Mouse (Mus musculus) spleen, postnatal 4 days (tissue): ENCODE results near the gene Tlr7.
A peak's percentile ranks its signal among the peaks of the same experiment; 100 is the strongest.
"Not testable (repeated sequence)": the region's sequence is repeated elsewhere in the genome, so short reads cannot be mapped to it uniquely, and the experiment has no call there.

ENCODE experiments used
- DNase-seq, 2 experiments: peaks; one replicate each; pipeline ENCODE4 v3.0.0; 2022; ENCODE audit warnings: low spot score in 2 of 2

Gene Tlr7

DNA sequence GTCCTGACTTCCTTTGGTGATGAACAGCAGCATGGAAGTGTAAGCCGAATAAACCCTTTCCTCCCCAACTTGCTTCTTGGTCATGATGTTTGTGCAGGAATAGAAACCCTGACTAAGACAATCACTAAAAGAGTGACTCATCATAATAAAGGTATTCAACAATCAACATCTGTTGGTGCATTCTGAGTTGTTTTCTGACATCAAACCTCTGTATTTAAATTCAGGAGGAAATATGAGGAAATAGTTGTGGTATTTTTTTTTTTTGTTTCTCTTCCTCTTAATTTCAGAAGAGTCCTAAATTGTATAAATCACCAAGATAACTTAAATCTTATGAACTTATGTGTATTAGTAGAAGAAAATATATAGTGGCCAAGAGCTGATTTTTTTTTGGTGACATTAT is 28.3 kb downstream of the Tlr7 start:
- DNase-seq = not testable (repeated sequence)

DNA sequence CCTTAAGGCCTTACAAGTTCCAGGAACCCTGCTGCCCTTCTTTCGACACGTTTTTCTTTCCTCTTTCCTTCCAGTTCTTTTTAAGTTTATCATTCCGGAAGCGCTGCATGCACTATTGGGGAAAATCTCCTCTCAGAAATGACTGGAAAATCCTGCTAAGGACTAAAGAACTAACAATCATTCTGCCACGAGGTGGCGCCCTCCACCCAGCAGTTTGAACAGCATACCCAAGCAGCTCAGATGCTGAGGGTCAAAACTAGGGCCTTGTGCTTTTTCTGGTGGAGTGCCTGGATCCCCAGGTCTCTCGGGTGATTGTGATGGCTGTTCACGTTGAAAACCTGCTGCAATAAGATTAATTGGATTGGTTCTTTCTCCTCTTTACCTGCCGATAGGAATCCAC is 53.4 kb downstream of the Tlr7 start:
- peak; percentile 34 to 79 for DNase-seq

DNA sequence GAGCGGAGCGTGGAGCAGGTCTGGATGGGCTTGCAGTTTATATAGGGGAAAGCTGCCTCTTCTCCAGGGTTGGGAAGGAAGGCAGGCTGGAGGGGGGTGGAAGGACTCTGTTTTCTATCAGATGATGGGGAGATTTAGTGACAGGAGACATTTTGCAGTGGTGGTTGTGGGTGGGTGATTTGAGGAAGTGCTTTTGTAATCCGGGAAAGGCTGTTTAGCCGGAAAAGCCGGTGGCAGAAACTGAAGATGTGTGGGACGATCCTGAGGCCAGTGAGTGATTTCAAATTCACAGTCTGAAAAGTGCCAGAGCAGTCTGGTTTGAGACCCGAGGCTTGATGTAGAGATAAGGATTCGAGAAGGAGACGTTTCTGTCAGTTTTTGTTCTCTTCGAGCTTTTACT is 53.8 kb downstream of the Tlr7 start:
- DNase-seq = no peak

DNA sequence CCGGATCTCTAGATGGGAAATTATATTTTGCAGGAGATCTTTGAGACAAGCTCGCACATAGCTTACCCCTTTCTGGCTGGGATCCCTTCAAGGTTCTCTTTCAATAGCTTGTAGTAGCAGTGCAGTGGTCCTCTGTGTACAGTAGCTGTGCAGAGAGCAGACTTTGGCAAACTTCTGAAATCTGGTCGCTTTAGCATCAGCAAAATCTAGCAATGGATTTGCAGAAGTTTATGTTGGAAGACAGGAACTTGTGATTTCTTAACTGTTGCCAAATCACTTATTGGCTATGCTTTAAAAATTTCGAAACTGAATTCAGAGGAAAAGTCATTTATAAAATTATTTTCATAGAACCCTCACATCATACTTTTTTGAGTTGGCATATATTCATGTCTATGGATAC is 66.3 kb downstream of the Tlr7 start, which contains the start of gene Tlr8:
Gene Tlr8, minus strand, starts transcription at position 244 of the 400 bp plus-strand sequence.
- no peak for DNase-seq

DNA sequence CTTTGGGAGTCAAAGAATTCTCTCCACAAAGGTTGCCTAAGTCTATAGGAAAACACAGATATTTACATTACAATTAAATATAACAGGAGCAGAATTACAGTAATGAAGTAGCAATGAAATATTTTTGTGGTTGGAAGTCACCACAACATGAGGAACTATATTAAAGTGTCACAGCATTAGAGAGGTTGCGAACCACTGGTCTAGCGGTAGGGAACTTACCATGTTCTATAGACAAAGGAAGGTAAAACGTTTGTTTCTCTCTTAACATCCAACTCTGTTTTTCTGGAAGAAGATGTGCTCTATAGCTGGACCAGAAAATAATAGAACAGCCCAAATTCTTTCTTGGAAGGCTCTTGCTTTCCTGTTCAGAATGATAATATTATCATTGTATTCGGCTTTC is 66.8 kb downstream of the Tlr7 start:
- no peak for DNase-seq
